Mouse (Mus musculus) small intestine, adult 2 months (tissue): ENCODE data around the gene Piezo1.

Source experiments
- CTCF ChIP-seq: fragments of 200-500 bp; IDR thresholded peaks from 2 replicates; pipeline ENCODE4 v1.5.1; 2012; ENCODE audit warnings: low read depth, mild to moderate bottlenecking, control low read depth, inconsistent platforms, low read length, moderate library complexity, mixed read lengths; ENCODE audit not compliant: insufficient replicate concordance, insufficient read length; ENCODE audit errors: extremely low read depth
- POLR2A ChIP-seq: fragments of 200-500 bp; IDR thresholded peaks from 2 replicates; pipeline ENCODE4 v1.6.1; 2012; ENCODE audit warnings: low read depth, mild to moderate bottlenecking, control low read depth, inconsistent platforms, low read length, moderate library complexity

GRCm38 (mm10) chr8:122517541-122518190, 33.5 kb downstream of the Piezo1 start:
- TF ChIP-seq CTCF (no peak), POLR2A (no peak)
